Mouse (Mus musculus): ENCODE data around the gene Phf5a. TPM values are rescaled to one million over a fixed set of nuclear protein-coding genes. Genes with fewer than 3 reads are reported as not detected.
A peak's percentile ranks its signal among the peaks of the same experiment; 100 is the strongest.

Gene Phf5a
- polyA plus RNA-seq, 1 experiment from 2014 or later, result 157 TPM

DNA sequence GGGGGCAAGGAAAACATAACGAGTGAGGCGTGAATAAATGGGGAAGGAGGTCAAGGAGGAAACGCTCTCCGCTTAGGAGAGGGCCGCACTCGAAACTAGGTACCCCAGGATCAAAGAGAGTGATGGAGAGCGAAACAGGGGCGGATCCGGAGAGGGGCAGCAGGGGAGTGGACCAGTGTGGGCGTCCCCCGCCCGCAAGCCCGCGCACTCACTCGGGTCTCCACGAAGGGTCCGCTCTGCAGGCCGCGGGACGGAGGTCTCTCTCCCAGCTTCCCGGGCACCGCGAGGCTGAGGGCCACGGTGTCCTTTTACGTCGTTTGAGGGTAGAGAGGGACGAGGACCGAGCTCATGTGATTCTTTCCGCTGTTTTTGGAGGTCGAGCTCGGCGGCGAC is 14.0 kb downstream of the Phf5a start:
- Histone ChIP-seq H3K27ac (ENCODE audit: low read length) (peak overlapping the region; percentile 98), H3K4me1 (ENCODE audit: control insufficient read depth, insufficient read depth, low read length) (0 out of 2 replicates have a peak, but pooled peaks cover 5% of the 10 kb centered on the region), H3K4me2 (replicated peaks; ENCODE audit: low read depth, low read length) (peak overlapping the region; percentile 96), H3K9me3 (ENCODE audit: control insufficient read depth, low read depth, low read length) (no peaks in the 10 kb centered on the region), H3K9ac (replicated peaks; ENCODE audit: low read depth, low read length) (peak overlapping the region; percentile 89), H3K4me3 (ENCODE audit: low read depth, low read length) (peak overlapping the region; percentile 76), H3K27me3 (ENCODE audit: control insufficient read depth, insufficient read depth, low read length) (no peaks in the 10 kb centered on the region), H3K36me3 (ENCODE audit: control insufficient read depth, insufficient read depth, low read length) (0 out of 2 replicates have a peak, but pooled peaks cover under 1% of the 10 kb centered on the region)
- ATAC-seq (ENCODE audit: insufficient number of reproducible peaks, insufficient read depth, low FRiP score, low read depth), result no peak
- WGBS, result 0% methylated on average over 33 of the region's 33 CpGs

DNA sequence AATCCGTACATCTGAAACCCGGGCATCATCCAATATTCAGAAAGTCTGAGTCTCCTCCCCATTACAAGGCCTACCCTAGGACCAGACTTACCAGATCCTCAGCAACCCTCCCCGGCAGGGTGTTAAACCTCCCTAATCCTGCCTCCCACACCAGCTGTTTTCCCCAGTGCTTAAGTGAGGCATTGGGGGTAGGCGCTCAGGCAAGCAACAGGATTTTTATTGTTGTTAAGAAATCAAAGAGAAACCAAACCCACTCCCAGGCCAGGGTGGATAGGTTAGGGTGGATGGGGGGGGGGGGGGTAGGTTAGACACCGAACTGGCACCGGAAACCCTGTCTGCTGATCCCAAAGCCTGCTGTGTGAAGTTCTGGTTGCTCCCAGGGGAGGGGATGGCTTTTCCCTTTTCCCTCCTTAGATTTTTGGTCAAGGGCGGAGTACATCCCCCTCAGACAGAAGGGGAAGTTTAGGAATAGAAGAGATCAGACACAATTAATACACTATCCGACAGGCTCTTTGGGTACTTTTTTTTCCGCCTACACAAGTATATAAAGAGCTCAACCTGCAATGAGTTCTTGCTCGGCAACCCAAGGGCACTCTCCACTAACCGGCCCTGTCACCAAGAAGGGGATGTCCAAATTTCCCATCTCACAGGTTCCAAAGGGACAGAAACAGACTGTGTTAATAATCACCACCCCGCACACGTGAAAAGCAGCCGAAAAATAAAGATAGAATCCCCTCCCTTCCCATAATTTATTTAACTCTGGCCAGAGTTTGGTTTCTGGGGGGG is 14.6 kb downstream of the Phf5a start:
- WGBS, result 2% methylated on average over 14 of the region's 14 CpGs
- ATAC-seq (ENCODE audit: insufficient number of reproducible peaks, insufficient read depth, low FRiP score, low read depth), result no peak
- H3K36me3 ChIP-seq (ENCODE audit: control insufficient read depth, insufficient read depth, low read length), result 0 out of 2 replicates have a peak, but pooled peaks cover 3% of the 10 kb centered on the region
- 0 out of 2 replicates have a peak, but pooled peaks cover 5% of the 10 kb centered on the region for H3K4me1 ChIP-seq (ENCODE audit: control insufficient read depth, insufficient read depth, low read length)
- H3K27me3 ChIP-seq (ENCODE audit: control insufficient read depth, insufficient read depth, low read length), result no peaks in the 10 kb centered on the region
- H3K9me3 ChIP-seq (ENCODE audit: control insufficient read depth, low read depth, low read length), result no peaks in the 10 kb centered on the region
- H3K4me2 ChIP-seq (replicated peaks; ENCODE audit: low read depth, low read length), result peak overlapping the region; percentile 96
- peak overlapping the region; percentile 89 for H3K9ac ChIP-seq (replicated peaks; ENCODE audit: low read depth, low read length)
- peak overlapping the region; percentile 76 for H3K4me3 ChIP-seq (ENCODE audit: low read depth, low read length)
- peak overlapping the region; percentile 98 for H3K27ac ChIP-seq (ENCODE audit: low read length)

DNA sequence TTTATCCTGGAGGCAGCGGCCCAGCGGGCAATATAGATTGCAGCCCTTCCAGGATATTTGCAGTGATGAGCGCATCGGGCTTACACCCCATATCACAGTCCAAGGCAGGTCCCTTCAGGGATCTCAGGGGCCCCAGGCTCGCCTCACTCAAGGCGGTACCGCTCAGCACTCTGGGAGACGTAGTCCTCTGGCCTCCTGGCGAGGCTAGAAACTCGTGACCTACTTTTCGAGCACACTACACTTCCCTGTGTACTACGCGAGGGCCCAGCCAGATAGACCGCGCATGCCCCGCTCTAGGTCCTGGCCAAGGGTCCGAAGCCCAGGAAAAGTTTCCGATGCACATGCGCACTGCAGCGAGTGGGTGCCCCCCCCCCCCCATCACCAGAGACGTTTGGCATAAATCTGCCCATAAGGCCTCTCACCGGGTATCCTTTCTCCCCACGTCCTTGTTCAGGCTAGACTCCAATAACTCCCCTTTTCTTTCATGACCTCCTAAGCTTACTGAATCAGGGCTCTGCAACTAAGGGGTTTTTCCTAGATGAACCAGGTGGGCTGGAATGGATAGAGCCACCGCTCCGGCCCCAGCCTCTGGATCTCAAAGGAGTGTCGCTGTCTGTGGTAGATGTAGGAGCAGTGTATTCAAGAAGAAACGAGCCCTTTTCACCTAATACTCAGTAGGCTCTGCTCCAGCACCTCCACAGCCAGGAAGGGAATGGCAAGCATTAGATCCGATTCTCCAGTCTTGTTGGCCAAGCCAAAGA is 15.5 kb downstream of the Phf5a start:
- peak overlapping the region; percentile 98 for H3K27ac ChIP-seq (ENCODE audit: low read length)
- peak overlapping the region; percentile 76 for H3K4me3 ChIP-seq (ENCODE audit: low read depth, low read length)
- peak overlapping the region; percentile 96 for H3K4me2 ChIP-seq (replicated peaks; ENCODE audit: low read depth, low read length)
- ATAC-seq (ENCODE audit: insufficient number of reproducible peaks, insufficient read depth, low FRiP score, low read depth), result peak; percentile 88
- H3K4me1 ChIP-seq (ENCODE audit: control insufficient read depth, insufficient read depth, low read length), result 0 out of 2 replicates have a peak, but pooled peaks cover 5% of the 10 kb centered on the region
- no peaks in the 10 kb centered on the region for H3K9me3 ChIP-seq (ENCODE audit: control insufficient read depth, low read depth, low read length)
- H3K36me3 ChIP-seq (ENCODE audit: control insufficient read depth, insufficient read depth, low read length), result peaks cover 11% of the 10 kb centered on the region
- WGBS, result under 1% methylated on average over 28 of the region's 28 CpGs
- peak overlapping the region; percentile 89 for H3K9ac ChIP-seq (replicated peaks; ENCODE audit: low read depth, low read length)
- H3K27me3 ChIP-seq (ENCODE audit: control insufficient read depth, insufficient read depth, low read length), result no peaks in the 10 kb centered on the region

DNA sequence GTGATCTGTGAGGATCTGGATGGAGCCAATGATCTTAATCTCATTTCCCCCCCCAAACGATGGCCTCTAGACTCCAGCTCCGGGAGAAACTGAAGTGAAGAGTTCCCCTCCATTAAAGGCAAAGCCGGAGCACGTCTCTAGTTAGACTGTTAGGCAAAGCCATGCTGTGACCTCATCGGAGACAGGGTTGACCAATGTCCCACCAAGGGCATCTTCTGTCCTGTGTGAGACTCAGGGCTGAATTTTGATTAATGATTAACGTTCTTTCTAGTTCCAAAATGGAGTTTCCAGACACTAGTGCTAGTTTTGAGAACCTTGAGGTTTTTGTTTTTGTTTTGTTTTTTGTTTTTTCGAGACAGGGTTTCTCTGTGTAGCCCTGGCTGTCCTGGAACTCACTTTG is 18.6 kb downstream of the Phf5a start:
- H3K36me3 ChIP-seq (ENCODE audit: control insufficient read depth, insufficient read depth, low read length), result peaks cover 35% of the 10 kb centered on the region
- no peaks in the 10 kb centered on the region for H3K27me3 ChIP-seq (ENCODE audit: control insufficient read depth, insufficient read depth, low read length)
- H3K4me3 ChIP-seq (ENCODE audit: low read depth, low read length), result no peak overlapping the region
- H3K4me1 ChIP-seq (ENCODE audit: control insufficient read depth, insufficient read depth, low read length), result no peaks in the 10 kb centered on the region
- 81% methylated on average over 7 of the region's 7 CpGs for WGBS
- H3K27ac ChIP-seq (ENCODE audit: low read length), result no peak overlapping the region
- H3K9me3 ChIP-seq (ENCODE audit: control insufficient read depth, low read depth, low read length), result no peaks in the 10 kb centered on the region
- H3K9ac ChIP-seq (replicated peaks; ENCODE audit: low read depth, low read length), result no peak overlapping the region
- no peak overlapping the region for H3K4me2 ChIP-seq (replicated peaks; ENCODE audit: low read depth, low read length)
- no peak for ATAC-seq (ENCODE audit: insufficient number of reproducible peaks, insufficient read depth, low FRiP score, low read depth)

DNA sequence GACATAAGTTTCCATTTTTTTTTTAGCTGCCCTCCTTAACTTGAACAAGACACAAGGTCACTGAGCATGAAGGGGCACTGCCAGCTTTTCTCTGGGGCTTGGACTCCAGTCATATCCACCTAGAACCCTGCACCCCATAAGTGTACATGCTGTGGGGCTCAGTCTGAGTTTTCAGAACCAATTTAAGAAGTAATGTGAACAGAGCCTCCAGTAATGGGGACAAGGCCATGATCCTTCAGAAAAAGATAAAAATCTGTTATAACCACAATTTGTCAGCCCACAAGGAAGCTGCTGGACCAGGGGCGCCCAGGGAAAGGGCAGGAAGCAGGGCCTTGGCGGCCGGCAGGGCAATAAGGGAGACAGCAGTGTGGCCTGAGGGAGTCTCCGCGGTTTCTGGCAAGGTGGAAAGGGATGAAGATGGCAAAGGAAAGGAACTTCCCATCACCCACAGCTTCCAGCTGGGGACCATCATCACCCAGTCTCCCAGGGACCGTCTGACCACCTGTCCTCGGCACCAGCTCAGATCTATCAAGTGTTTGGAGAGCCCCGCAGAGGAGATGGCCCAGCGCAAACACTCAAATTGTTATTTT is 19.2 kb downstream of the Phf5a start:
- Histone ChIP-seq H3K4me1 (ENCODE audit: control insufficient read depth, insufficient read depth, low read length) (no peaks in the 10 kb centered on the region), H3K4me2 (replicated peaks; ENCODE audit: low read depth, low read length) (no peak overlapping the region), H3K4me3 (ENCODE audit: low read depth, low read length) (no peak overlapping the region), H3K36me3 (ENCODE audit: control insufficient read depth, insufficient read depth, low read length) (peaks cover 41% of the 10 kb centered on the region), H3K9ac (replicated peaks; ENCODE audit: low read depth, low read length) (no peak overlapping the region), H3K9me3 (ENCODE audit: control insufficient read depth, low read depth, low read length) (no peaks in the 10 kb centered on the region), H3K27ac (ENCODE audit: low read length) (no peak overlapping the region), H3K27me3 (ENCODE audit: control insufficient read depth, insufficient read depth, low read length) (no peaks in the 10 kb centered on the region)
- 79% methylated on average over 9 of the region's 9 CpGs for whole genome bisulfite sequencing
- no peak for ATAC-seq (ENCODE audit: insufficient number of reproducible peaks, insufficient read depth, low FRiP score, low read depth)

DNA sequence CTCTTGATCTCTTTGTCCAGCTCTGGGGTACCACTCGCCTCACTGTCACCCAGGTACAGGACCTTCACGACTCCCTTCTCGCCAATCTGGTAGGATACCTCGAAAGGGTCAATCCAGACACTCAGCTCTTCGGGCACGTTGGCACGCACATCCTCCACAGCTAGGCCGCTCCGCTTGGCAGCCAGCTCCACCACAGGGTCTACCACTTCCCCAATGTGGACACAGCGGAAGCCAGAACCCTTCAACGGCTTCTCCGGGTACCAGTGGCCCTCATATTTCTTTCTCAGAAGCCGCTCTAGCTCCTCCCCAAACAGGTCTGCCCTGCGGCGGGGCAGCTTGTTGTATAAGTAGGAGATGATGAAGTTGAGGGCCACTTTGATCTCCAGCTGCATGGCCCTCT is 20.3 kb downstream of the Phf5a start:
- H3K36me3 ChIP-seq (ENCODE audit: control insufficient read depth, insufficient read depth, low read length), result peaks cover 42% of the 10 kb centered on the region
- no peaks in the 10 kb centered on the region for H3K4me1 ChIP-seq (ENCODE audit: control insufficient read depth, insufficient read depth, low read length)
- no peak for ATAC-seq (ENCODE audit: insufficient number of reproducible peaks, insufficient read depth, low FRiP score, low read depth)
- H3K9me3 ChIP-seq (ENCODE audit: control insufficient read depth, low read depth, low read length), result no peaks in the 10 kb centered on the region
- H3K27me3 ChIP-seq (ENCODE audit: control insufficient read depth, insufficient read depth, low read length), result no peaks in the 10 kb centered on the region
- no peak overlapping the region for H3K27ac ChIP-seq (ENCODE audit: low read length)
- no peak overlapping the region for H3K9ac ChIP-seq (replicated peaks; ENCODE audit: low read depth, low read length)
- no peak overlapping the region for H3K4me2 ChIP-seq (replicated peaks; ENCODE audit: low read depth, low read length)
- WGBS, result 94% methylated on average over 15 of the region's 15 CpGs
- no peak overlapping the region for H3K4me3 ChIP-seq (ENCODE audit: low read depth, low read length)

DNA sequence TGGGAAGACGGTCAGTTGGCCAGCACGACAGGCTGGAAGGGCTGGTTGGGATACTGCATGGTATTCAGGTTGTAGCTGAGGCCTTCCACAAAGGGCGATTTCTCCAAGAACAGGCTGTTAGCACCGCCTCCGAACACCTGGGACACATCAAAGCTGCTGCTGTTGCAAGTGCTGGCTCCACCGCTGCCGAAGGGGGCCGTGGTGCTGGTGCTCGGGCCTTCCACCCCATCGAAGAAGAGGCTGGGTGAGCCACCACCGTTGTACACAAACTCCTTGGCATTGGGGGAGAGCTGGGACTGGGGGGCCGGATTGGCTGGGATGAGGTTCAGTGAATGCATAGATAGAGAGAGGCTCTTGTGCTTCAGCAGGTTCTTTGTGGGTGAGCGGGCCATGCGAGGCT is 21.0 kb downstream of the Phf5a start:
- ATAC-seq (ENCODE audit: insufficient number of reproducible peaks, insufficient read depth, low FRiP score, low read depth), result no peak
- Histone ChIP-seq H3K27ac (ENCODE audit: low read length) (no peak overlapping the region), H3K4me2 (replicated peaks; ENCODE audit: low read depth, low read length) (no peak overlapping the region), H3K27me3 (ENCODE audit: control insufficient read depth, insufficient read depth, low read length) (no peaks in the 10 kb centered on the region), H3K9me3 (ENCODE audit: control insufficient read depth, low read depth, low read length) (no peaks in the 10 kb centered on the region), H3K9ac (replicated peaks; ENCODE audit: low read depth, low read length) (no peak overlapping the region), H3K36me3 (ENCODE audit: control insufficient read depth, insufficient read depth, low read length) (peaks cover 42% of the 10 kb centered on the region), H3K4me3 (ENCODE audit: low read depth, low read length) (no peak overlapping the region), H3K4me1 (ENCODE audit: control insufficient read depth, insufficient read depth, low read length) (no peaks in the 10 kb centered on the region)
- 72% methylated on average over 14 of the region's 14 CpGs for WGBS

DNA sequence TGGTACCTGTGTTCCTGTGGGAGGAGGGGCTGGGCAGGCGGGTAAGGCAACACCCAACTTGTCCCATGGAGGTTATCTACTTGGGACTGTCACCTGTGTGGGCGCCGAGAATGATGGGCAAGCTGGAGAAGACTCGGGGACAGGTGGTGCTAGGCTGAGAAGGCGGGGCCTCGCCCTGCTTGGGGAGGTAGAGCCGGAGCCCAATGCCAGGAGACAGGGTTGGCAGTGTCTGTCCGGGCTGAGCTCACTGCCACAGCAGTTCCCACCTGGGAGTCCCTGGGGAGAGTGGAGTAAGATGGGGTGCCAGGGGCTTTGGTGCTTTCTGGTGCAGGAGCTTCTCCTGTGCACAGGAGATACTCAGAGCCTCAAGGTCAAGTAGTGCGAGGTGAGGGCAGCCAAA is 22.6 kb downstream of the Phf5a start:
- H3K9me3 ChIP-seq (ENCODE audit: control insufficient read depth, low read depth, low read length), result no peaks in the 10 kb centered on the region
- H3K4me1 ChIP-seq (ENCODE audit: control insufficient read depth, insufficient read depth, low read length), result no peaks in the 10 kb centered on the region
- H3K27ac ChIP-seq (ENCODE audit: low read length), result no peak overlapping the region
- peak; percentile 11; the same call in 1 of the 2 replicates for ATAC-seq (ENCODE audit: insufficient number of reproducible peaks, insufficient read depth, low FRiP score, low read depth)
- no peaks in the 10 kb centered on the region for H3K27me3 ChIP-seq (ENCODE audit: control insufficient read depth, insufficient read depth, low read length)
- WGBS, result 81% methylated on average over 9 of the region's 9 CpGs
- no peak overlapping the region for H3K4me2 ChIP-seq (replicated peaks; ENCODE audit: low read depth, low read length)
- no peak overlapping the region for H3K4me3 ChIP-seq (ENCODE audit: low read depth, low read length)
- H3K36me3 ChIP-seq (ENCODE audit: control insufficient read depth, insufficient read depth, low read length), result peaks cover 42% of the 10 kb centered on the region
- H3K9ac ChIP-seq (replicated peaks; ENCODE audit: low read depth, low read length), result no peak overlapping the region

Data from stomach, embryonic 14.5 days (tissue).